Mouse (Mus musculus): Measurements from ENCODE around the gene Cul7. TPM values are rescaled to one million over a fixed set of nuclear protein-coding genes. Genes with fewer than 3 reads are reported as not detected.

The Cul7 gene
- polyA plus RNA-seq, 1 experiment, result not detected

- Histone ChIP-seq H3K4me3 (ENCODE audit: insufficient read depth, low read depth, low read length) (no peak overlapping the region), H3K27ac (ENCODE audit: insufficient read depth, low read depth, low read length) (no peak overlapping the region), H3K4me1 (ENCODE audit: control insufficient read depth, insufficient read depth, low read length) (peaks cover 2% of the 10 kb centered on the region; the same call in 1 of the 2 replicates)
- TF ChIP-seq POLR2A (IDR thresholded peaks at IDR 0.05; ENCODE audit: insufficient read depth, low read depth, low read length) (no peak), CTCF (IDR thresholded peaks at IDR 0.05; ENCODE audit: insufficient read depth, low read depth, low read length) (no peak)
- 31% methylated on average over 4 of the region's 4 CpGs for WGBS
Measured at GRCm38 (mm10) chr17:46612820-46613219, 37.3 kb upstream of the Cul7 start.

GRCm38 (mm10) chr17:46613229-46613628, 36.9 kb upstream of the Cul7 start:
- Histone ChIP-seq H3K27ac (ENCODE audit: insufficient read depth, low read depth, low read length) (no peak overlapping the region), H3K4me1 (ENCODE audit: control insufficient read depth, insufficient read depth, low read length) (peaks cover under 1% of the 10 kb centered on the region; the same call in 1 of the 2 replicates), H3K4me3 (ENCODE audit: insufficient read depth, low read depth, low read length) (no peak overlapping the region)
- no peak for TF ChIP-seq CTCF (IDR thresholded peaks at IDR 0.05; ENCODE audit: insufficient read depth, low read depth, low read length)
- no peak for TF ChIP-seq POLR2A (IDR thresholded peaks at IDR 0.05; ENCODE audit: insufficient read depth, low read depth, low read length)
- WGBS, result 43% methylated on average over 3 of the region's 3 CpGs

GRCm38 (mm10) chr17:46617799-46618198, 32.3 kb upstream of the Cul7 start:
- WGBS, result 91% methylated on average over 12 of the region's 12 CpGs
- TF ChIP-seq CTCF (IDR thresholded peaks at IDR 0.05; ENCODE audit: insufficient read depth, low read depth, low read length) (no peak), POLR2A (IDR thresholded peaks at IDR 0.05; ENCODE audit: insufficient read depth, low read depth, low read length) (no peak)
- Histone ChIP-seq H3K4me3 (ENCODE audit: insufficient read depth, low read depth, low read length) (no peak overlapping the region), H3K4me1 (ENCODE audit: control insufficient read depth, insufficient read depth, low read length) (peaks cover 22% of the 10 kb centered on the region), H3K27ac (ENCODE audit: insufficient read depth, low read depth, low read length) (no peak overlapping the region)

- TF ChIP-seq CTCF (IDR thresholded peaks at IDR 0.05; ENCODE audit: insufficient read depth, low read depth, low read length) (no peak), POLR2A (IDR thresholded peaks at IDR 0.05; ENCODE audit: insufficient read depth, low read depth, low read length) (no peak)
- peaks cover 22% of the 10 kb centered on the region for H3K4me1 ChIP-seq (ENCODE audit: control insufficient read depth, insufficient read depth, low read length)
- no peak overlapping the region; the same call in 1 of the 2 replicates for H3K27ac ChIP-seq (ENCODE audit: insufficient read depth, low read depth, low read length)
- 64% methylated on average over 6 of the region's 6 CpGs for WGBS
- H3K4me3 ChIP-seq (ENCODE audit: insufficient read depth, low read depth, low read length), result no peak overlapping the region
Measured at GRCm38 (mm10) chr17:46618394-46618768, 31.8 kb upstream of the Cul7 start.

GRCm38 (mm10) chr17:46618769-46619682, 31.1 kb upstream of the Cul7 start:
- H3K4me3 ChIP-seq (ENCODE audit: insufficient read depth, low read depth, low read length), result no peak overlapping the region
- peaks cover 24% of the 10 kb centered on the region for H3K4me1 ChIP-seq (ENCODE audit: control insufficient read depth, insufficient read depth, low read length)
- WGBS, result 67% methylated on average over 27 of the region's 27 CpGs
- H3K27ac ChIP-seq (ENCODE audit: insufficient read depth, low read depth, low read length), result no peak overlapping the region; the same call in 1 of the 2 replicates
- TF ChIP-seq POLR2A (IDR thresholded peaks at IDR 0.05; ENCODE audit: insufficient read depth, low read depth, low read length), result 0 out of 2 replicates have a peak, but pooled peaks have one; percentile 12
- TF ChIP-seq CTCF (IDR thresholded peaks at IDR 0.05; ENCODE audit: insufficient read depth, low read depth, low read length), result no peak

GRCm38 (mm10) chr17:46619683-46620357, 30.3 kb upstream of the Cul7 start:
- 78% methylated on average over 16 of the region's 16 CpGs for WGBS
- Histone ChIP-seq H3K4me1 (ENCODE audit: control insufficient read depth, insufficient read depth, low read length) (peaks cover 28% of the 10 kb centered on the region), H3K4me3 (ENCODE audit: insufficient read depth, low read depth, low read length) (no peak overlapping the region), H3K27ac (ENCODE audit: insufficient read depth, low read depth, low read length) (no peak overlapping the region)
- no peak for TF ChIP-seq CTCF (IDR thresholded peaks at IDR 0.05; ENCODE audit: insufficient read depth, low read depth, low read length)
- no peak for TF ChIP-seq POLR2A (IDR thresholded peaks at IDR 0.05; ENCODE audit: insufficient read depth, low read depth, low read length)

GRCm38 (mm10) chr17:46621324-46621723, 28.8 kb upstream of the Cul7 start:
- Histone ChIP-seq H3K4me1 (ENCODE audit: control insufficient read depth, insufficient read depth, low read length) (peaks cover 28% of the 10 kb centered on the region), H3K27ac (ENCODE audit: insufficient read depth, low read depth, low read length) (no peak overlapping the region), H3K4me3 (ENCODE audit: insufficient read depth, low read depth, low read length) (no peak overlapping the region)
- WGBS, result 40% methylated on average over 15 of the region's 15 CpGs
- TF ChIP-seq CTCF (IDR thresholded peaks at IDR 0.05; ENCODE audit: insufficient read depth, low read depth, low read length) (no peak), POLR2A (IDR thresholded peaks at IDR 0.05; ENCODE audit: insufficient read depth, low read depth, low read length) (no peak)

- 91% methylated on average over 11 of the region's 11 CpGs for WGBS
- Histone ChIP-seq H3K27ac (ENCODE audit: insufficient read depth, low read depth, low read length) (no peak overlapping the region), H3K4me3 (ENCODE audit: insufficient read depth, low read depth, low read length) (no peak overlapping the region), H3K4me1 (ENCODE audit: control insufficient read depth, insufficient read depth, low read length) (peaks cover 28% of the 10 kb centered on the region)
- TF ChIP-seq CTCF (IDR thresholded peaks at IDR 0.05; ENCODE audit: insufficient read depth, low read depth, low read length), result no peak
- TF ChIP-seq POLR2A (IDR thresholded peaks at IDR 0.05; ENCODE audit: insufficient read depth, low read depth, low read length), result no peak
Measured at GRCm38 (mm10) chr17:46622269-46622668, 27.9 kb upstream of the Cul7 start.
